Mouse (Mus musculus): Measurements from ENCODE around the gene Tfpt.

GRCm38 (mm10) chr7:3595146-3595545, 34.6 kb downstream of the Tfpt start:
- no peak for TF ChIP-seq CTCF (IDR thresholded peaks at IDR 0.05; ENCODE audit: low read depth, low read length)
- no peak for TF ChIP-seq POLR2A (IDR thresholded peaks at IDR 0.05; ENCODE audit: borderline replicate concordance, low read depth, low read length)
